Mouse (Mus musculus) CD8-positive naive resting alpha-beta T cell, adult 57 days (primary cell): ENCODE results near the gene Olfr206. TPM values are rescaled to one million over a fixed set of nuclear protein-coding genes. Genes with fewer than 3 reads are reported as not detected.

Experiments used
- total RNA-seq: library from RNA; stranded (reverse); gene quantifications from one replicate; pipeline ENCODE4 v1.2.4, GENCODE M21; 2023

Olfr206 gene
- total RNA-seq = not detected

DNA sequence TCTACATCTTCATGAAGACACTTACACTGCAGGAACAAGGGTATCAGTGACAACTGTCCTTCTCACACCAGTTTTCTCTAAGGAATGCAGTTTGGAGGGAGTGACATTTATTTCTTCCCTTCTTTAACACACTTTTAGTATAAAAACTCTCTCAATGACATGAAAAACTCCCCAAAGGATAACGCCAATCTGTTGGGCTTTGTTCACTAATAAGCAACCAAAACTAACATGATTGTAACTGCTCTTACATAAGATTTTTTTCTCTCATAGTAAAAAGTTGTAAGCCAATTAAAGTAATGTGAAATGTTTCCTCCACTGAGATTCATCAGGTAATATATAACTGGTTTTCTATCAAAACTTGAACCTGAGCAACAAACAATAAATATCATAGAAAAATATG is at the start of gene Olfr206:
Olfr206 (minus strand) TSS at position 101 of the 400 bp plus-strand sequence.

DNA sequence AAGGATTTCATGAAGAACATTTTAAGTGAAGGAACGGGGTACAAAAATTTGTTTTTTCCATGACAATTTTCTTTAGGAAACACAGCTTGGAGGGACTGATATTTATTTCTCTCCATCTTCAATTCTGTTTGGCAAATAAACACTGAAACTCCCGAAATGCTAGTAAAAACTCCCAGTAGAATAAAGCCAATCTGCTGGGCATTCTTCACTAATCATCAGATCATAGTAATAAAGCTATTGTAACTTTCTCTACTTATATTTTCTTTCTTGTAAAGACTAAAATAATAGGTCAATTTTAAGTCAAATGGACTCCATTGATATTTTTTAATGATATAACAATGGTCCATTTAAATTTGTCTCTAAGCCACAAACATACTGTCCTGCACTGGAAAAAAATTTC is 14.8 kb upstream of the Olfr206 start, which contains the start of gene Olfr209:
Olfr209 (minus strand) TSS at position 101 of the 400 bp plus-strand sequence.

DNA sequence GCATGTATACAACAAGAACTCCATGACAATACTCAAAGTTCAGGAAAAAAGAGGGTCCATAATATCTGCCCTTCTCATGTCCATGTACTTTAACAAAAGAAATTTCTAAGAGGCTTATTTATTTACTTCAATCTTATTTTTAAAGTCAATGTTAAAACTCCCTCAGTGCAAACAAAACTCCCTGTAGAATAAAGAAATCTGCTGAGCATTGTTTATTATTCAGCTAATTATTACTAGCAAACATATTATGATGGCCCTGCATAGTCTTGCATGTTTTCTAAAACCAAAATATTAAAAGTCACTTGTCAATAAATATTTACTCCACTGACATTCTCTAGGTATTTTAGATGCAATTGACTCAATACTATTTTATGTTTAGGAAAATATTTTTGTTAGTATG is 18.0 kb downstream of the Olfr206 start, which contains the start of gene Olfr205:
Olfr205 (minus strand) TSS at position 101 of the 400 bp plus-strand sequence.

DNA sequence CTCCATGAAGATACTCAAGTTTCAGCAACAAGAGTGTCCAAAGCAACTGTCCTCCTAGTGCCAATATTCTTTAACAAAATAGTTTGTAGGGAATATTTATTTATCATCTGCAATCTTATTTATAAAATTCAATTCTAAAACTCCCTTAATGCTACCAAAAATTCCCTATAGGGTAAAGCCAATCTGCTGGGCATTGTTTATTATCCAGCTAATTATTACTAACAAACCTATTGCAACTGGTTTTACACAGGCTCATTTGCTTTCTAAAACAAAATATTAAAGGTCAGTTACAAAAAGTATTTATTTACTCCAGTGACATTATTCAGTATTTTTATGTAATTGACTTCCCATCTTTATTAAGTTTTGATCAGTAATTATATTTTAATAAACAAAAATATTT is 30.9 kb downstream of the Olfr206 start, which contains the start of gene Olfr204:
Olfr204 (minus strand) TSS at position 101 of the 400 bp plus-strand sequence.

DNA sequence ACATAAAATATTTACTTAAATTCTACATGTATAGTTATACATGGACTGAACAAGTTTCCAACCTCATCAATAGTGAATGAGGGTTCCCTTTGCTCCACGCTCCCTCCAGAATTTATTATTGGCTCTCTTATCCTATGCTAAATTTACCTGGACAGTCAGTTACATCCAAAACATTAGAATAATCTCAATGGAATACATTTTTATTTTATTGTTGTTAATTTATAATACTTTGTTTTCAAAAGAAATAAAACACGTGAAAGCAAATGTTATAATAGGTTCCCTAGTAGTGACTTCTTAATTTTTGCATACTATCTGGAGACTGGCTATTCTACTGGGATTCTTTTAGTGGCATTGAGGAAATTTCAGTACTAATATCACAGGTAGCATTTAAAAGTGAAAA is 50.5 kb downstream of the Olfr206 start, which contains the start of gene Olfr203:
Olfr203 (plus strand) TSS at position 301 of the 400 bp plus-strand sequence.

Other genes starting within 250 kb of the Olfr206 start
- not detected for gene Olfr193, start 237.4 kb downstream of the Olfr206 start, total RNA-seq
- gene Olfr194, start 228.2 kb downstream of the Olfr206 start, total RNA-seq = not detected
- not detected for gene Olfr195, start 202.2 kb downstream of the Olfr206 start, total RNA-seq
- gene Olfr196, start 178.8 kb downstream of the Olfr206 start, total RNA-seq = not detected
- gene Olfr198, start 145.7 kb downstream of the Olfr206 start, total RNA-seq = not detected
- gene Olfr199, start 129.5 kb downstream of the Olfr206 start, total RNA-seq = not detected
- not detected for gene Olfr201, start 76.6 kb downstream of the Olfr206 start, total RNA-seq
- not detected for gene Olfr202, start 62.5 kb downstream of the Olfr206 start, total RNA-seq
- gene Olfr203, start 50.4 kb downstream of the Olfr206 start, total RNA-seq = not detected
- gene Olfr204, start 31.0 kb downstream of the Olfr206 start, total RNA-seq = not detected
- gene Olfr205, start 18.1 kb downstream of the Olfr206 start, total RNA-seq = not detected
- not detected for gene Olfr209, start 14.7 kb upstream of the Olfr206 start, total RNA-seq
- gene Gabrr3, start 58.1 kb upstream of the Olfr206 start, total RNA-seq = not detected
- 45.6 TPM for gene Riox2, start 122.5 kb upstream of the Olfr206 start, total RNA-seq